Mouse (Mus musculus): Measurements from ENCODE around the gene Rps3.
"Not testable (repeated sequence)": the region's sequence is repeated elsewhere in the genome, so short reads cannot be mapped to it uniquely, and the experiment has no call there.

Rps3 gene

DNA sequence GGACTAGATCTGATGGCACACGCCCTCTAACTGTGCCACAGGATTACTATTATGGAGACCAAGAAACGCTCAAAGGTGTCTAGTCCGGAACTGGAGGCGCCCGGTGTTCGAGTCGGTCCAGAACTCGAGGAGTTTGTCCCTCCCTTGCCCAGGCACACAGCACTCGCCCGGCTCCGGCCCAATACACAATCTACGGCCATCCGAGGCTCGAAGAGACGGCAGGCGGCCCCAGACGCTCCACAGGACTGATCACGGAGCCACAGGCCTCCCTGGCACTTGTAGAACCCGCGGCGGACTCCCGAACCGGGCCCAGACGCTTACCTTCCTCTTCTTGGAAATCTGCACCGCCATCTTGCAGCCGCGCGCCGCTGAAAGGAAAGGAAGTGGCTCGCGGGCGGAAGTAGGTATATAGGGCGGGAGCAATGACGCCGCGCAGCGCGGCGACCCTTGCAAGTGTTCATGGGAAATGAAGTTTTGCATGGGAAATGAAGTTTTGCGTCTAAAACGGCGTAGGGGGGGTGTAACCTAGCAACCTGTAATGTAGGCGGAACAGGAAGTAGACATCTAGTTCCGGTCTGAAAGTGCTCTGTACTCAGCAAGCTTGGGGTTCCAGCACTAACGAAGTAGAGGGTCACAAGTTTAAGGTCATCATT is at the start of gene Rps3:
Gene Rps3, minus strand, starts transcription at position 468 of the 653 bp plus-strand sequence.
- CTCF ChIA-PET, result interaction anchor here in 1 of 4 experiments (0.7 kb wide), 1 partner anchor 176 kb away, joined by 3 read pairs; no protein-coding TSS in a partner anchor

DNA sequence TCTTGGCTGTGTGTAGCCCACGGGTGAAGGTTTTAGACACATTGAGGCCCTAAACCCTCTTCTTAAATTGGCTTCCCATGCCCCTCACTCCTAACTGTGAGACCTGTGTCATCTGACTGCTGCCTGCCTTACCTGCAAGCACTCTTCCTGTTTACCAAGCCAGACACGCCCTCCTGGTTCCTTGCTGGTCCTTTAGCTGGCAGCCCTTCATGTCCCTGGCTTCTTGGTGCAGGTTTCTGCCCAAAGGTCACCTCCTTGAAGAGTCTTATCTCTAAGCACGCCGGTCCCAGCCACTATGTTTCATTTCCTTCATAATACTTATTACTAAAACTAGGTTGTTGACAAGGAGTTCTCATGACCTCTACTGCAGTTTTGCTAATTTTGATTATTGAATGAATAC is 49.0 kb upstream of the Rps3 start:
- POLR2A ChIA-PET, result interaction anchor here in 1 of 4 experiments (1.1 to 1.4 kb wide), 3 partner anchors 12 to 56 kb away, joined by 4 read pairs; no protein-coding TSS in a partner anchor
- CTCF ChIA-PET, result interaction anchor here in 1 of 4 experiments (1.0 kb wide), 1 partner anchor 16 kb away, joined by 4 read pairs; no protein-coding TSS in a partner anchor

More for the DNA sequence above, at the start of gene Rps3:
- POLR2A ChIA-PET, result interaction anchor here in 3 of 4 experiments (0.5 to 10.6 kb wide), 118 partner anchors 8 to 1223 kb away, joined by 3 to 184 read pairs (median 4); partner anchors contain the start of genes Xrra1 (in 3 of the 3), Tpbgl (in 2 of the 3), Arrb1 (in 1 of the 3) and Dgat2 (in 1 of the 3)

DNA sequence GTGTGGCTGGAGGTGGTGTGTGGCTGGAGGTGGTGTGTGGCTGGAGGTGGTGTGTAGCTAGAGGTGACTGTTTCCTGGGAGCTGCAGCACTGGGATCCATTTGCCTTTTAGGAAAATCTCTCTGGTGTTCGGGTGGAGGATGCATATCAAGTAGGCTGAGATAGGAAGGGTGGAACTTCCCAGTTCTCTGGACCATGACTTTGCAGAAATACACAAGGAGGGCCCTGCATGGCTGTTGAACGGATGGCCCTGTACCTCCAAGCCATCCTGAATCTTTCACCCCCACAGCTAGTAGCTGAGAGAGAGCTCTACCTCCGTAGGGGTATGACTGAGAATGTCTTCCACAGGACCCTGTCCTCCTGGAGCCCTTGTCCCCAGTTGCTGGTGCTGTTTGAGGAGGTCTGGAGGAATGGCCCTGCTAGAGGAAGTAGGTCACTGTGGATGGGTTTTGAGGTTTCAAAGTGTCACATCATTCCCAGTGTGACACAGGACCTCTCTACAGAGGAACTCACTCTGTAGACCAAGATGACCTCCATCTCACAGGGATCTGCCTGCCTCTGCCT is 48.0 kb upstream of the Rps3 start:
- ChIA-PET CTCF (interaction anchor here in 2 of 4 experiments (0.6 to 1.0 kb wide), 2 partner anchors 15 to 68 kb away, joined by 4 to 5 read pairs; no protein-coding TSS in a partner anchor), POLR2A (interaction anchor here in 3 of 4 experiments (0.6 to 2.0 kb wide), 8 partner anchors 8 to 79 kb away, joined by 3 to 7 read pairs (median 4); no protein-coding TSS in a partner anchor)

DNA sequence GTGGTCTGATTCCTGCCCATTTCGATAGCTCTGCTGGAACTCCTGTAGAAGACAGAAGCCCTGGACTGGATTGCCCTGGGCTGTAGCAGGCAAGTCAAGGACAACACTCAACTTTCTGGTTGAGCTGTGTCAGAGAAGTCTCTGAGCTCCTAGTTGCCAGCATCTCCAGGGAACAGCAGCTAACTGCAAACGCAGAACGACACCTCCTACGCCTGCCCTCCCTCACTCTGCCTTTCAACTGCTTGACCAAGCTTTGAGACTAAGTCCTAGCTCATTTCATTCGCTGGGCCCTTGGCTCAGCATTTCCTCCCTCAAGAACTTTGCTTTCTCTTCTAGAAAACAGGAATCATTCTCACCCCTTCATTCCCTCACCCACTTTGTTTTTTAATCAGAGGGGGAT is 45.9 kb upstream of the Rps3 start:
- ChIA-PET POLR2A (no interaction called here), CTCF (no interaction called here)

DNA sequence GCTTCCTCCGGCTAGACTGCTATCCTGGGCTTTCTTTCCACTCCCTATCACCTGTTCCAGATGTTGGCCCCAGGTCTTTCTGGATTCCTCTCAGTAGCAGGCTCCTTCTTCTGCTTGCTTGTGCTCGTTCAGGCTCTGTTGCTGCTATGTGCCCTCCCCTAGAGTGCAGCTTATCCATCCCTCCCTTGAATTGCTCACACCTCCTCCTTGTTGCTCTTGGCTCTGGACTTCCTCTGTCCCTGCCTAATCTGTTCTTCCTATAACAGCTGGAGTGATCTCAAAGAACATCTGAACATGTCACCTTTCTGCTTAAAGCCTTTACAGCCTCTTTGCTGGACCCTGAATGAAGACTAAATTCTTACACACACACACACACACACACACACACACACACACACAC is 45.0 kb upstream of the Rps3 start:
- CTCF ChIA-PET, result no interaction called here
- POLR2A ChIA-PET, result no interaction called here

DNA sequence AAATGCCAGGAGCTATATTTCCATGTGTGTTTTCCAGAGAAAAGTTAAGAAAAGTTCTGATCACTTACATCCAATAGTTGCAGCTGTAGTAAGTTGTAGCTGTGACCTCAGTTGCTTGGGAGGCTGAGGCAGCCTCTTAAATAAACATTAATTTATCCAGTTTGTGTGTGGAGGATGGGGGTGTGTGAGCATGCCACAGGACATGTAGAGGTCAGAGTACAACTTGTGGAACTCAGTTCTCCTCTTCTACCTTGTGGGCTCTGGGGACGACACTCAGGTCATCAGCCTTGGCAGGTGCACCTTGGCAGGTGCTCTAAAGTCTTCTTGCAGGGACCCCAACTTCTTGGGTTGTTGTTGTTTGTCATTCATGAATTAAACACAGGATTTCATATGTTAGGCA is 40.3 kb upstream of the Rps3 start:
- ChIA-PET CTCF (interaction anchor here in 1 of 4 experiments (0.6 kb wide), 1 partner anchor 40 kb away, joined by 4 read pairs; no protein-coding TSS in a partner anchor), POLR2A (interaction anchor here in 1 of 4 experiments (1.2 to 2.1 kb wide), 3 partner anchors 10 to 42 kb away, joined by 3 to 5 read pairs (median 5); no protein-coding TSS in a partner anchor)

DNA sequence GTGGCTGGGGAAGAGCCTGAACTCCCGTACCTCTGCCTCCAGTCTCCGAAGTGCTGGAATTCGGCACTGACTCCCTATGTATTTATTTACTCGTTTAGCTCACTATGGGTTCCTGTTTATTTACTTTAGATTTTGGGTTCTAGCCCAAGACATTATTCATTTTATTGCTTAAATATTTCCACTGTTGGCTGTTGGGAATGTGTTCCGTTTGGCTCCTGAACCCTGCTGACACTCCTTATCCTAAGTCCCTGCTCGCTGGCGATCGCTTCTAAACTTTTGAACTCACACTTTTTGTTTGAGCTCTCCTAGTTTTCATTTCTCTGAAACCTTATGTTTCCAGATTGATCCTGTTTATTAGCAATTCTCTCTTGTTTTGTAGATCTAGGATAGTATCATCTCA is 39.6 kb upstream of the Rps3 start:
- CTCF ChIA-PET, result no interaction called here
- POLR2A ChIA-PET, result interaction anchor here in 3 of 4 experiments (0.6 to 2.8 kb wide), 6 partner anchors 10 to 399 kb away, joined by 3 to 7 read pairs (median 4); partner anchors contain the start of gene Rps3 (in 1 of the 3)

DNA sequence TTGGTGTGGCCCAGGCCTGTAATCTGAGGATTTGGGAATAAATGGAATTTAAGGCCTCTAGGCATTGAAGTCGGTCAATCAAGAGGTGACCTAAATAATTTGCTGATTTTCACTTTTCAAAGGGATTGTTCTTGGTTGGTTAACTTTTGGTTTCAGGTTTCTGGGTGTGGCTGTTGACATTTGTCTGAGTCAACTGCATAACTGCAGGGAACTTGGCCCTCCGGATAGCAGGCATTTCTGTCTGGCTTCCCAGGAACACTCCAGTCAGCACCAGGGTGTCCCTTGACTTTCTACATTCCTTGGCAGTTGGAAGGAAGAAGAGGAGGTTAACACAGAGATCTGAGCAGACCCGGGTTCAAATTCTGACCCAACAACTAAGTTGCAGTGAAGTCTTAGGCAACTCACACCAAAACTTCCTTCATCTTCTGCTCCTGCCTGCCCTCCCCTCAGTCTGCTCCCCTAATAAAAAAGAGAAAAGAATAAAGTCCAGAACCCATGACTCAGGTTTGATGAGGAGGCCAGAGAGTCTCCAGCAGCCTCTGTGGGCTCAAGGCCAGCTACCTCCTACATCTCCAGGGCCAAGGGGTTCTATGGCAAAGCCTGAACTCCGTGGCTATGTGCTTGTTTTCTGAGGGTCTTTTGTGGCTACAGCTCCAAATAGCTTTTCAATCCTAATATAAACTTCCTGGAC is 35.6 kb upstream of the Rps3 start:
- CTCF ChIA-PET, result interaction anchor here in 1 of 4 experiments (0.6 kb wide), 1 partner anchor 135 kb away, joined by 3 read pairs; no protein-coding TSS in a partner anchor
- POLR2A ChIA-PET, result interaction anchor here in 3 of 4 experiments (0.6 to 1.6 kb wide), 7 partner anchors 12 to 44 kb away, joined by 3 to 5 read pairs (median 4); partner anchors contain the start of gene Rps3 (in 1 of the 3)

DNA sequence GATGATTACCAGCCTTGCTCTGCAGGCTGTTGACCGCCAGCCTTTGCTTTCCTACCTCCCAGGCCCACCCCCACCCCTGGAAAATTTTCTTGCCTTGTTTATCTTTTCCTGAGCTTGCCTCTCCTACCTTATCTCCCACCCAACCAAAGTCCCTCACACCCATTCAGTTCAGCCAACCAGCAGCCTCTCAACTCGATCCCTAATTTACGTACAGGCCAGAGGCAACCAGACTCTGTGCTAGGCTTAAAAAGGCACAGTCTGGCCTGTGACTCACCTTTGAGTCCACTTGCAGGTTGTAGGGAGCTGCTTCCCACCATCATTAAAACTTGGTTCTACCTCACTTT is 33.2 kb upstream of the Rps3 start:
- POLR2A ChIA-PET, result interaction anchor here in 3 of 4 experiments (0.6 to 2.4 kb wide), 24 partner anchors 8 to 392 kb away, joined by 3 to 9 read pairs (median 5); partner anchors contain the start of genes Rps3 (in 2 of the 3), Gdpd5 (in 1 of the 3) and Serpinh1 (in 1 of the 3)

DNA sequence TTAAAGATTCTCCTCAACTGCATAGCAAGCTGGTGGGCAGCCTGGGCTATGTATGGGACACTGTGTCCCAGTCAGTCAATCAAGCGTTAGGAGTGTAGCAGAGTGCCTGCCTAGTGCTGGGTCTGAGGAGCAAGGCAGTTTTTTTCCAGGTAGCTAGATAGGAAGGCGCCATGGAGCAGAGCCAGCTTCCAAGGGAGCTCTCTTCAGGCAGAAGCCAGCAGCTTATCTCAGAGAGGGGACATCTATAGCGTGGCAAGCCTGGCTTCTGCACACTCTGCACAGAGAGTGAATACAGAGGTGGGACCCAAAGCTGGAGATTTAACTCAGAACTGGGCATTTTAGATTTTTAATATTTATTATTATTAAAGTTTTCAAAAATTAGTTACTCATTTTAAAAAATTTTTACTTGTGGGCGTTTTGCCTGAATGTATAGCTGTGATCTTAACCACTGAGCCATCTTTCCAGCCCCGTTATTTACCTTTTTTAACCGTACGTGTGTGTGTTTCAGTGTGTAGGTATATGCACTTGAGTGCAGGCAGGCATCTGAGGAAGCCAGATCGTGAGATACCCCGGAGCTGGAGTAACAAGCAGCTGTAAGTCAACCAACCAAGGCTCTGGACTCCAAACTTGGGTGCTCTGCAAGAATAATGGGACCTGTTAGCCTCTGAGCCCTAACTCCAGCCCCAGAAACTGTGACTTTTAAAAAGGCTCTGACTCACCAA is 32.7 kb upstream of the Rps3 start:
- ChIA-PET CTCF (interaction anchor here in 3 of 4 experiments (0.5 to 2.2 kb wide), 7 partner anchors 16 to 142 kb away, joined by 3 to 11 read pairs (median 4); no protein-coding TSS in a partner anchor), POLR2A (interaction anchor here in 3 of 4 experiments (0.6 to 2.4 kb wide), 25 partner anchors 7 to 604 kb away, joined by 3 to 9 read pairs (median 4); partner anchors contain the start of genes Rps3 (in 2 of the 3), Gdpd5 (in 1 of the 3) and Serpinh1 (in 1 of the 3))

More for the DNA sequence above, 33.2 kb upstream of the Rps3 start:
- CTCF ChIA-PET, result interaction anchor here in 3 of 4 experiments (0.5 to 2.2 kb wide), 10 partner anchors 15 to 1896 kb away, joined by 3 to 6 read pairs (median 4); no protein-coding TSS in a partner anchor

DNA sequence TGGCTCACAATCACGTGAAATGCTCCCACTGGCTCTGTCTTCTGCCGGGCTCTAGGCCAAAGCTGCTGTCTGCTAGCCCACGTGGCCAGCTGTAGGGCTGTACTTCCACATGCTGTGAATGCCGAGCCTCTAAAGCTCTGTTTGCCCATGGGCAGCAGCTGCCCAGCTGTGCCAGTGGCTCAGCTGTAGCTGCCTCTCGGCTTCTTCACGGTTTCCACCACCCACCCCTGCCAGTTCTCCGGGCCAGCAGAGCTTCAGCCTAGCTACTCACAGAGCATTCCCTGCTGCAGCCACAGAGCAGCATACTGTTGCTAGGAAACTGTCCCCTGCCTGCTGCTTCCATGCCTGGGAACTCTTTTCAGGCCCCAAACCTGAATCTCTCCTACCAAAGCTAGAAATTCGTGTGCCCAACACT is 26.6 kb upstream of the Rps3 start:
- CTCF ChIA-PET, result interaction anchor here in 3 of 4 experiments (0.6 to 3.0 kb wide), 8 partner anchors 10 to 161 kb away, joined by 3 to 12 read pairs (median 5); no protein-coding TSS in a partner anchor
- POLR2A ChIA-PET, result interaction anchor here in 3 of 4 experiments (0.6 to 3.7 kb wide), 25 partner anchors 8 to 349 kb away, joined by 3 to 41 read pairs (median 4); partner anchors contain the start of genes Rps3 (in 2 of the 3) and Xrra1 (in 1 of the 3)

DNA sequence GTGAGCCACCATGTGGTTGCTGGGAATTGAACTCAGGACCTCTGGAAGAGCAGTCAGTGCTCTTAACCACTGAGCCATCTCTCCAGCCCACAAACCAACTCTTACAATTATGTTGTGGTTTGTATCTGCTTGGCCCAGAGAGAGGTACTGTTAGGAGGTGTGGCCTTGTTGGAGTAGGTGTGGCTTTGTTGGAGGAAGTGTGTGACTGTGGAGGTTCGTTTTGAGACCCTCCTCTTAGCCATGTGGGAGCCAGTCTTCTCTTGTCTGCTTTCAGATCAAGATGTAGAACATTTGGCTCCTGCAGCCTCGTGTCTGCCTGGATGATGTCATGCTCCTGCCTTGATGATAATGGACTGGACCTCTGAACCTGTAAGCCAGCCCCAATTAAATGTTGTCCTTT is 24.6 kb upstream of the Rps3 start:
- CTCF ChIA-PET, result not testable (repeated sequence)
- POLR2A ChIA-PET, result interaction anchor here in 3 of 4 experiments (0.8 to 3.7 kb wide), 13 partner anchors 9 to 90 kb away, joined by 3 to 41 read pairs (median 5); partner anchors contain the start of gene Rps3 (in 1 of the 3)

DNA sequence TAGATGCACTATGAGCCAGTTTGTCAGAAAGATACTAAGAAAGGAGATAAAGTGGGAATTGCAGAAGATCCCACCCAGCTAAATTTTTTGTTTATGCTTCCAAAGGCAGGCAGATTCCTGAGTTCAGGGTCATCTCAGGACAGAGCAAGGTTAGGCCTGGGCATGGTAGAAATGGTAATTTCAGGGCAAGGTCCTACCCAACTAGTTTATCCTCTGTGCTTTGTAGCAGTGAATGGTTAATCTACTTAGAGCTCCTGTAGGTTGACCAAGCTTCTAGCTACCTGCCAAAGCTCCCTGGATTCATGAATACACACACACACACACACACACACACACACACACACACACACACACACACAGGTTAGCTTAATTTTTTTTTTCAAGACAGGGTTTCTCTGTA is 21.0 kb upstream of the Rps3 start:
- POLR2A ChIA-PET, result interaction anchor here in 3 of 4 experiments (0.7 to 1.6 kb wide), 6 partner anchors 21 to 372 kb away, joined by 3 to 4 read pairs (median 4); partner anchors contain the start of gene Rps3 (in 1 of the 3)
- CTCF ChIA-PET, result interaction anchor here (0.8 to 2.7 kb wide), 6 partner anchors 51 to 86 kb away, joined by 3 to 11 read pairs (median 6); no protein-coding TSS in a partner anchor

DNA sequence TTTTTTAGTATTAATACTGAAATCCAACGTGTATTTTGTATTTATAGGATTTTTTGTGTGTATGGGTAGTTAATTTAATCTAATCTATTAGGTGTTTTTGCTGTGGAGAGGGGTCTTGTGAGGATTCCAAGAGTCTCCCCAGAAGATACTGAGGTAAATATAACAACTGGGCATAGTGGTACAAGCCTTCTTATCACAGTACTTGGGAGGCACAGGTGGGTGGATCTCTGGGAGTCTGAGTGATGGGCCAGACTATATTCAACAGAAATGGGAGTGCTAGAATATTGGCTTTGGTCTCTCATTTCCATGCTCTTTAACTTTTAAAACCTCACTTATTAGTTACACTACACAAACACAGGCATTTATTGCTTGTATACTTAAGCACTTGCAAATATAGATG is 17.6 kb upstream of the Rps3 start:
- CTCF ChIA-PET, result interaction anchor here (0.7 to 3.1 kb wide), 24 partner anchors 55 to 1193 kb away, joined by 3 to 71 read pairs (median 7); no protein-coding TSS in a partner anchor

DNA sequence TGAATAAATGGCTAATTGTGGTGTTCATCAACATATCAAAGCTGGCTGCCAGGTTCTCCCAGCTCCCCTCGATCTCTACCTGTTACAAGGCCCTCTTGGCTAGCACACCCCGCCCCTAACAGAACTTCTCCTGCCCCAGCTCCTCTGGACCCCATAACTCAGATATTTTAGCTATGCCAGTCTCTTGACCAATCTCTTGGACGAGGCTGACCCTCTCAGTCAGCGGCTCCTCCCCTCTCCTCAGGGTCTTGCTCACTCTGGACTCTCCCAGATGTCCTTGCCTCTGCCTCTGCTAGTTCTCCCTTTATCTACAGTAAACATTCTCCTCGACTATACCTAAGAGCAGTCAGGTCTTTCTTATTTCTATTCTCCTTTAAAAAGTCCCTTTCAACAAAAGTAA is 17.1 kb upstream of the Rps3 start:
- POLR2A ChIA-PET, result interaction anchor here in 3 of 4 experiments (0.6 to 2.0 kb wide), 20 partner anchors 9 to 465 kb away, joined by 3 to 14 read pairs (median 4); partner anchors contain the start of gene Rps3 (in 1 of the 3)

More for the DNA sequence above, 17.6 kb upstream of the Rps3 start:
- POLR2A ChIA-PET, result interaction anchor here in 2 of 4 experiments (0.8 to 2.0 kb wide), 10 partner anchors 8 to 107 kb away, joined by 3 to 14 read pairs (median 4); partner anchors contain the start of gene Rps3 (in 1 of the 2)

DNA sequence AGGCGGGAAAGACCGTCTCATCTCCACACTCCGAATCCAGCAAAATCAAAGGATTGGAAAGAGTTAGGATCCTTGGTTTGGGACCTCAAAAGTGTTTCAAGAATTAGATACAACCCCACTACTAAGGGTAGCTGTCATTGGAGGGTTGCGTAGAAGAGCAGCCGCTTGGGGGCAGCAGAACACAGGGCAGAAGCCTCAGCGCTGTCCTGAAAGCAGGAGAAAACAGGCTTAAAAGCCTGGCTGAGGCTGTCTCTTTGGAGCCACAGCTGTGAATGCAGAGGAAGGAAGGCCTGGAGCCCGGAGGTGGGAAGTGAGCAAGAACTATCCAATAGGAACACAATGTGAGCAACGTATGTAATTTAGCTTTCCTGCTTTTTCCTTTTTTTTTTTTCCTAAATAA is 16.7 kb upstream of the Rps3 start:
- ChIA-PET POLR2A (interaction anchor here in 3 of 4 experiments (0.6 to 2.0 kb wide), 24 partner anchors 9 to 465 kb away, joined by 3 to 14 read pairs (median 4); partner anchors contain the start of genes Rps3 (in 2 of the 3) and Tpbgl (in 1 of the 3)), CTCF (interaction anchor here (0.6 to 3.1 kb wide), 78 partner anchors 10 to 1561 kb away, joined by 3 to 71 read pairs (median 4); partner anchors contain the start of genes Tpbgl (in 3 of the 4) and Rnf169 (in 1 of the 4))

More for the DNA sequence above, 17.1 kb upstream of the Rps3 start:
- CTCF ChIA-PET, result interaction anchor here (0.6 to 3.1 kb wide), 66 partner anchors 9 to 1193 kb away, joined by 3 to 71 read pairs (median 5); partner anchors contain the start of genes Tpbgl (in 2 of the 4) and Rnf169 (in 1 of the 4)
